Mouse (Mus musculus): ENCODE data around the gene Cyb5r4. TPM values are rescaled to one million over a fixed set of nuclear protein-coding genes. Genes with fewer than 3 reads are reported as not detected.

Cyb5r4 gene
- polyA plus RNA-seq, 1 experiment from 2014 or later: 30.4 TPM

- ATAC-seq: no peak
- no peak for TF ChIP-seq EP300 (IDR thresholded peaks at IDR 0.05; ENCODE audit: low read depth)
- peak; percentile 14 for DNase-seq
These were observed 6.4 kb upstream of the Cyb5r4 start, which contains the start of gene Ripply2 for GRCm38 (mm10) chr9:87015288-87015937. Gene Ripply2 (plus strand): TSS chr9:87015537.

GRCm38 (mm10) chr9:87015938-87016294 is 5.9 kb upstream of the Cyb5r4 start:
- DNase-seq (no peak), ATAC-seq (no peak)
- TF ChIP-seq EP300 (IDR thresholded peaks at IDR 0.05; ENCODE audit: low read depth) (no peak), CTCF (IDR thresholded peaks at IDR 0.05; ENCODE audit: low read depth) (no peak)
- Histone ChIP-seq H3K9me3 (ENCODE audit: low read length) (no peaks in the 10 kb centered on the region), H3K27ac (ENCODE audit: low read depth) (no peak overlapping the region), H3K4me1 (ENCODE audit: insufficient read depth) (0 out of 2 replicates have a peak, but pooled peaks cover 5% of the 10 kb centered on the region), H3K36me3 (replicated peaks; ENCODE audit: insufficient read depth, low read length) (no peaks in the 10 kb centered on the region), H3K27me3 (ENCODE audit: insufficient read depth, low read length) (peaks cover 25% of the 10 kb centered on the region), H3K4me2 (ENCODE audit: low read depth, low read length) (no peak overlapping the region), H3K9ac (replicated peaks) (no peak overlapping the region), H3K4me3 (ENCODE audit: low read depth, low read length) (peak overlapping the region; percentile 13; the same call in 1 of the 2 replicates)
- WGBS (ENCODE audit: insufficient replicate concordance): 3% methylated on average over 10 of the region's 10 CpGs

More at GRCm38 (mm10) chr9:87015288-87015937, 6.4 kb upstream of the Cyb5r4 start, which contains the start of gene Ripply2:
- no peaks in the 10 kb centered on the region for H3K36me3 ChIP-seq (replicated peaks; ENCODE audit: insufficient read depth, low read length)
- 0 out of 2 replicates have a peak, but pooled peaks cover 5% of the 10 kb centered on the region for H3K4me1 ChIP-seq (ENCODE audit: insufficient read depth)
- H3K4me3 ChIP-seq (ENCODE audit: low read depth, low read length): peak within 1 kb of the TSS; percentile 13; the same call in 1 of the 2 replicates
- peak within 1 kb of the TSS; percentile 44; the same call in 1 of the 2 replicates for H3K4me2 ChIP-seq (ENCODE audit: low read depth, low read length)
- no peak within 1 kb of the TSS for H3K9ac ChIP-seq (replicated peaks)
- 2% methylated on average over 67 of the region's 71 CpGs for WGBS (ENCODE audit: insufficient replicate concordance)
- H3K9me3 ChIP-seq (ENCODE audit: low read length): no peaks in the 10 kb centered on the region
- peaks cover 25% of the 10 kb centered on the region for H3K27me3 ChIP-seq (ENCODE audit: insufficient read depth, low read length)
- H3K27ac ChIP-seq (ENCODE audit: low read depth): no peak within 1 kb of the TSS

GRCm38 (mm10) chr9:87025764-87026163 is 4.0 kb downstream of the Cyb5r4 start:
- ATAC-seq: no peak
- 32% methylated on average over 6 of the region's 6 CpGs for WGBS (ENCODE audit: insufficient replicate concordance)
- H3K9me3 ChIP-seq (ENCODE audit: low read length): no peaks in the 10 kb centered on the region

GRCm38 (mm10) chr9:87027423-87028084 is 5.7 kb downstream of the Cyb5r4 start:
- Histone ChIP-seq H3K36me3 (replicated peaks; ENCODE audit: insufficient read depth, low read length) (peaks cover 8% of the 10 kb centered on the region), H3K4me1 (ENCODE audit: insufficient read depth) (peaks cover 8% of the 10 kb centered on the region), H3K4me3 (ENCODE audit: low read depth, low read length) (no peak overlapping the region), H3K9ac (replicated peaks) (no peak overlapping the region), H3K27ac (ENCODE audit: low read depth) (no peak overlapping the region), H3K9me3 (ENCODE audit: low read length) (no peaks in the 10 kb centered on the region), H3K27me3 (ENCODE audit: insufficient read depth, low read length) (no peaks in the 10 kb centered on the region), H3K4me2 (ENCODE audit: low read depth, low read length) (no peak overlapping the region)
- peak; percentile 88 for TF ChIP-seq CTCF (IDR thresholded peaks at IDR 0.05; ENCODE audit: low read depth)
- no peak for TF ChIP-seq EP300 (IDR thresholded peaks at IDR 0.05; ENCODE audit: low read depth)
- ATAC-seq (0 out of 2 replicates have a peak, but pooled peaks have one; percentile 10), DNase-seq (peak; percentile 66)
- WGBS (ENCODE audit: insufficient replicate concordance): 47% methylated on average over 8 of the region's 8 CpGs

More at GRCm38 (mm10) chr9:87025764-87026163, 4.0 kb downstream of the Cyb5r4 start:
- TF ChIP-seq EP300 (IDR thresholded peaks at IDR 0.05; ENCODE audit: low read depth) (no peak), CTCF (IDR thresholded peaks at IDR 0.05; ENCODE audit: low read depth) (no peak)
- H3K9ac ChIP-seq (replicated peaks): no peak overlapping the region
- no peak for DNase-seq
- H3K4me1 ChIP-seq (ENCODE audit: insufficient read depth): peaks cover 14% of the 10 kb centered on the region
- 0 out of 2 replicates have a peak, but pooled peaks cover 4% of the 10 kb centered on the region for H3K36me3 ChIP-seq (replicated peaks; ENCODE audit: insufficient read depth, low read length)
- no peaks in the 10 kb centered on the region for H3K27me3 ChIP-seq (ENCODE audit: insufficient read depth, low read length)
- H3K4me2 ChIP-seq (ENCODE audit: low read depth, low read length): 0 out of 2 replicates have a peak overlapping the region, but pooled peaks have one; percentile 18
- H3K4me3 ChIP-seq (ENCODE audit: low read depth, low read length): no peak overlapping the region
- H3K27ac ChIP-seq (ENCODE audit: low read depth): no peak overlapping the region

DNA sequence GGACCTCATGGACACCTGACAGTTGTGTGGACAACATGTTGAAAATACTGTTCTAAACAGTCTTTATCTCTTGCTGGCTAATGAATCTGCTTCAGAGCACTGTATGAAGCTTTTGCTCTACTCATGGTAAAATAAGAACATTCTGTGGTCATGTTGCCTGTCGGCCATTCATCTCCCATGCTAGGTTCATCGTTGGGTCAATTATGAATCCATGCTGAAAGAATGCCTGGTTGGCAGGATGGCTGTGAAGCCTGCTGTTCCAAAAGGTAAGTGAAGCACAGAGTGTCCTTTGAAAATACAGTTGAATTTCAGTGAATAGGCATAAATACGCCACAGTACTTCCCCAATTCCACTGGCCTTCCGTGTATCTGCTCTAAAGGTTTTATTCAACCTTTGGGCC is 10.4 kb downstream of the Cyb5r4 start:
- ATAC-seq (no peak), DNase-seq (no peak)
- no peak overlapping the region for H3K9ac ChIP-seq (replicated peaks)
- no peak overlapping the region for H3K4me2 ChIP-seq (ENCODE audit: low read depth, low read length)
- H3K27me3 ChIP-seq (ENCODE audit: insufficient read depth, low read length): no peaks in the 10 kb centered on the region
- H3K36me3 ChIP-seq (replicated peaks; ENCODE audit: insufficient read depth, low read length): peaks cover 22% of the 10 kb centered on the region
- no peaks in the 10 kb centered on the region for H3K9me3 ChIP-seq (ENCODE audit: low read length)
- no peak overlapping the region for H3K27ac ChIP-seq (ENCODE audit: low read depth)
- no peak for TF ChIP-seq EP300 (IDR thresholded peaks at IDR 0.05; ENCODE audit: low read depth)
- TF ChIP-seq CTCF (IDR thresholded peaks at IDR 0.05; ENCODE audit: low read depth): no peak
- WGBS (ENCODE audit: insufficient replicate concordance): 80% methylated on average over 4 of the region's 4 CpGs
- H3K4me1 ChIP-seq (ENCODE audit: insufficient read depth): no peaks in the 10 kb centered on the region
- H3K4me3 ChIP-seq (ENCODE audit: low read depth, low read length): no peak overlapping the region

DNA sequence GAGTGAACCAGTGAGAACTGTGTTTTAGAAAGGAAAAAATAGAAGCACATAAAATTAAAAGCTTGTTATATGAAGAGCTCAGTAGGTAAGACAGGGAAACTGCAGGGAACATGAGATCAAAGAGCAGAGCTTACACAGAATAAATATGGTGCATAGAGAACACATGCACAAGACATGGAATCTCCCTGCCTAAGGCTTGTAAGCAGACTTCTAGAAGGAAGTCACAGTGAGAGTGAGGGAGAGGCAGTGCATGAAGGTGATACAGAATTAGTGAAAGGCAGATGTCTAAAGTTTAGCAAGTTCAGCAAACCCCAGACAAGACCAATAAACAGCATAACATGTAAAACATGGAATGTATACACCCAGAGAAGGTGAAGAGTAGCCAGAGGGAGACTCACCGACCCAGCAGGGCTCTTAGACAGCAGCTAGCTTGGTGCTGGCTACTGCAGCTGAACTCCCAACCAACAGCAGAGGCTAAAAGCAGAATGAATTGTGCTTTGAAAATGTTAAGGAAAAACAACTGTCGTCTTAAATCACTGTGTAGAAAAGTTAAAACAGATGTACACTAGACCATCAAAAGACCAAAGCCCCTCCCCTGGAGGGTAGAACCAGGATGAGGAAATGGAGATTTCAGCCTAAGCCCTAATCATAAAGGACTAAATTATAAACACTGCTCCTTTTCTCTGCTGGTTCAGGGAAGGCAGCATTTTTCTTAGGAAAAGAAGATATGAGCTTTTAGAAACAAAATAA is 13.2 kb downstream of the Cyb5r4 start:
- Histone ChIP-seq H3K9me3 (ENCODE audit: low read length) (no peaks in the 10 kb centered on the region), H3K27ac (ENCODE audit: low read depth) (no peak overlapping the region), H3K4me2 (ENCODE audit: low read depth, low read length) (no peak overlapping the region), H3K27me3 (ENCODE audit: insufficient read depth, low read length) (no peaks in the 10 kb centered on the region), H3K9ac (replicated peaks) (no peak overlapping the region), H3K36me3 (replicated peaks; ENCODE audit: insufficient read depth, low read length) (peaks cover 18% of the 10 kb centered on the region), H3K4me1 (ENCODE audit: insufficient read depth) (no peaks in the 10 kb centered on the region), H3K4me3 (ENCODE audit: low read depth, low read length) (no peak overlapping the region)
- DNase-seq (no peak), ATAC-seq (no peak)
- WGBS (ENCODE audit: insufficient replicate concordance): 74% methylated on average over 2 of the region's 2 CpGs
- no peak for TF ChIP-seq EP300 (IDR thresholded peaks at IDR 0.05; ENCODE audit: low read depth)
- TF ChIP-seq CTCF (IDR thresholded peaks at IDR 0.05; ENCODE audit: low read depth): no peak

All from liver, postnatal 0 days (tissue).